Mouse (Mus musculus): Measurements from ENCODE around the gene Unc79.
A peak's percentile ranks its signal among the peaks of the same experiment; 100 is the strongest.

DNA sequence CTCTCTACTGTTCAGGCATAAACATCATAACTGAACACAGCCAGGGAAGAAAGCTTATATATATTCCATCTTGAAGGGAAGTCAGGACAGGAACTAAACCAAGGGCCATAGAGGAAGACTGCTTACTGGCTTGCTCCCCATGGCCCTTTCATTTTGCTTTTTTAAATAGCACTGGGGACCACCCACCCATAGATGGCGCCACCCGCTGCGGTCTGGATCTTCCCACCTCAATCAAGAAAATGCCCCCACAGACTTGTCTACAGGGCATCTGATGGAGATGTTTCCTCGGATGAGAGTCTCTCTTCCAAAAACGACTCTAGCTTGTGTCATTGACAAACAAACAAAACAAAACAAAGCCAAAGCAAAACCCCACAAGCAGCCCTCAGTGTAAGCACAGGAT, 151.4 kb downstream of the Unc79 start:
- TF ChIP-seq POLR2A (IDR thresholded peaks at IDR 0.05; ENCODE audit: extremely low read depth, insufficient read depth, low read length) (no peak), CTCF (IDR thresholded peaks at IDR 0.05; ENCODE audit: low read depth, low read length) (0 out of 2 replicates have a peak, but pooled peaks have one; percentile 25)
